In genomic region chr4:117527952-117528351, GRCm38 (mm10) we compare ENCODE assay signal across 8 mouse cellular contexts. TPM values are rescaled to one million over a fixed set of nuclear protein-coding genes. Genes with fewer than 3 reads are reported as not detected.
DNase-seq lines count a peak whose midpoint lies in the region; ATAC-seq and TF ChIP-seq lines count a peak whose summit lies in the region.
"Had no signal": no experiment of that assay in that cellular context is flagged by ENCODE, and none has a peak within 500 bp of the region (broad histone marks: within the 10 kb centered on the region; RNA-seq: fewer than 3 reads in every experiment).

No protein-coding gene starts in this region.

- peak; percentile 82 for TF ChIP-seq CTCF in layer of hippocampus, adult 2 months (conservative IDR thresholded peaks at IDR 0.05)
- TF ChIP-seq CTCF in MEL (IDR thresholded peaks at IDR 0.05 in 2 of 3, conservative IDR thresholded peaks at IDR 0.05 in 1 of 3; ENCODE audit: control insufficient read depth in 1 of 3, insufficient read depth in 1 of 3, low read depth in 2 of 3, low read length in 3 of 3, poor library complexity in 1 of 3, severe bottlenecking in 1 of 3): peak; percentile 71 to 91 (median 86)
- TF ChIP-seq CTCF in heart, postnatal 0 days (IDR thresholded peaks at IDR 0.05; ENCODE audit: low read depth): peak; percentile 69

- DNase-seq in layer of hippocampus, adult 2 months (ENCODE audit: low spot score in 2 of 2): peak; percentile 4 to 27
- DNase-seq in layer of hippocampus, adult 9-10 months (ENCODE audit: low spot score): no peak
- DNase-seq in MEL (ENCODE audit: low read depth, low spot score): peak; percentile 74
- DNase-seq in brain, adult 2 months (ENCODE audit: low read depth, low spot score): peak; percentile 51
- DNase-seq in heart, postnatal 0 days (ENCODE audit: low spot score): peak; percentile 50
- peak; percentile 62 for DNase-seq in limb, embryonic 14.5 days (ENCODE audit: low spot score)
- DNase-seq in retina, embryonic 14.5 days (ENCODE audit: low spot score): peak; percentile 74

- no peak; the same call in 1 of the 2 replicates for ATAC-seq in heart, postnatal 0 days (ENCODE audit: insufficient read depth, low read depth)
- ATAC-seq in limb, embryonic 14.5 days (ENCODE audit: low FRiP score, low read depth): peak; percentile 53; the same call in 1 of the 2 replicates

- TF ChIP-seq EP300 in MEL (IDR thresholded peaks at IDR 0.05; ENCODE audit: low read depth in 1 of 2, low read length in 2 of 2): no peak
- no peak for TF ChIP-seq EP300 in heart, postnatal 0 days (IDR thresholded peaks at IDR 0.05; ENCODE audit: low read depth)

- H3K36me3 ChIP-seq in MEL (ENCODE audit: control insufficient read depth in 1 of 2, insufficient read depth in 2 of 2, low read length in 2 of 2): no peaks in the 10 kb centered on the region
- H3K36me3 ChIP-seq in heart, postnatal 0 days (replicated peaks; ENCODE audit: control insufficient read depth, insufficient read depth, low read length): no peaks in the 10 kb centered on the region
- no peaks in the 10 kb centered on the region for H3K36me3 ChIP-seq in limb, embryonic 14.5 days (ENCODE audit: control insufficient read depth, insufficient read depth, low read length)

- H3K27me3 ChIP-seq in MEL (ENCODE audit: control insufficient read depth in 1 of 2, insufficient read depth in 2 of 2, low read length in 2 of 2): peaks cover 0 to 2% of the 10 kb centered on the region in 2 experiments; a peak in 1 of 4 replicates
- no peaks in the 10 kb centered on the region for H3K27me3 ChIP-seq in heart, postnatal 0 days (ENCODE audit: control insufficient read depth, insufficient read depth, low read length)
- no peaks in the 10 kb centered on the region for H3K27me3 ChIP-seq in limb, embryonic 14.5 days (ENCODE audit: control insufficient read depth, insufficient read depth, low read length)

- no peak overlapping the region for H3K27ac ChIP-seq in layer of hippocampus, adult 2 months
- H3K27ac ChIP-seq in MEL (ENCODE audit: control insufficient read depth, low read depth, low read length): no peak overlapping the region
- no peak overlapping the region for H3K27ac ChIP-seq in heart, postnatal 0 days (ENCODE audit: low read depth)
- H3K27ac ChIP-seq in limb, embryonic 14.5 days (replicated peaks; ENCODE audit: low read depth, low read length): no peak overlapping the region
- H3K27ac ChIP-seq: macrophage had no signal

- TF ChIP-seq RAD21 in MEL (IDR thresholded peaks at IDR 0.05; ENCODE audit: low read depth, low read length): peak; percentile 88

- WGBS in heart, postnatal 0 days: 4% methylated on average over 1 of the region's 1 CpGs
- WGBS in limb, embryonic 14.5 days: 37% methylated on average over 1 of the region's 1 CpGs

- H3K4me3 ChIP-seq in layer of hippocampus, adult 2 months: no peak overlapping the region
- H3K4me3 ChIP-seq in MEL (ENCODE audit: control insufficient read depth in 1 of 2, insufficient read depth in 1 of 2, low read depth in 2 of 2, low read length in 2 of 2): no peak overlapping the region
- no peak overlapping the region for H3K4me3 ChIP-seq in heart, postnatal 0 days (ENCODE audit: low read depth, low read length)
- no peak overlapping the region for H3K4me3 ChIP-seq in limb, embryonic 14.5 days (replicated peaks; ENCODE audit: low read length)

- H3K4me1 ChIP-seq in MEL (ENCODE audit: control insufficient read depth in 1 of 2, insufficient read depth in 2 of 2, low read length in 2 of 2): no peaks in the 10 kb centered on the region; a peak in 1 of 4 replicates
- no peaks in the 10 kb centered on the region for H3K4me1 ChIP-seq in heart, postnatal 0 days (ENCODE audit: control insufficient read depth, insufficient read depth)
- H3K4me1 ChIP-seq in limb, embryonic 14.5 days (ENCODE audit: control insufficient read depth, insufficient read depth, low read length): peaks cover 3% of the 10 kb centered on the region; the same call in 1 of the 2 replicates

- no peaks in the 10 kb centered on the region for H3K9me3 ChIP-seq in MEL (replicated peaks; ENCODE audit: insufficient read depth, low read length)
- H3K9me3 ChIP-seq in heart, postnatal 0 days (replicated peaks; ENCODE audit: control insufficient read depth, low read length): no peaks in the 10 kb centered on the region
- H3K9me3 ChIP-seq in limb, embryonic 14.5 days (ENCODE audit: control insufficient read depth, low read length): no peaks in the 10 kb centered on the region

- no peak overlapping the region for H3K9ac ChIP-seq in MEL (ENCODE audit: control insufficient read depth, low read depth, low read length, poor library complexity, severe bottlenecking)
- H3K9ac ChIP-seq in heart, postnatal 0 days (replicated peaks; ENCODE audit: low read depth, low read length): no peak overlapping the region
- no peak overlapping the region for H3K9ac ChIP-seq in limb, embryonic 14.5 days (ENCODE audit: low read depth, low read length, severe bottlenecking)

- H3K4me2 ChIP-seq in heart, postnatal 0 days (ENCODE audit: low read depth, low read length): no peak overlapping the region
- H3K4me2 ChIP-seq in limb, embryonic 14.5 days (replicated peaks; ENCODE audit: low read depth, low read length, severe bottlenecking): no peak overlapping the region

- TF ChIP-seq POLR2A in MEL (IDR thresholded peaks at IDR 0.05; ENCODE audit: control insufficient read depth in 1 of 2, insufficient read depth in 1 of 2, low read depth in 1 of 2, low read length in 2 of 2, poor library complexity in 1 of 2): no peak
- TF ChIP-seq POLR2A in limb, embryonic 14.5 days (IDR thresholded peaks at IDR 0.05; ENCODE audit: borderline replicate concordance, extremely low read depth, insufficient read depth, insufficient read length): no peak

- H3K79me2 ChIP-seq in MEL (ENCODE audit: control insufficient read depth, insufficient read depth, low read length, poor library complexity): no peaks in the 10 kb centered on the region

TF ChIP-seq in MEL, 35 proteins besides CTCF, POLR2A, EP300 and RAD21:
- TF ChIP-seq BHLHE40 (IDR thresholded peaks at IDR 0.05; ENCODE audit: borderline replicate concordance, low read depth, low read length) (0 out of 2 replicates have a peak, but pooled peaks have one; percentile 7), NELFE (IDR thresholded peaks at IDR 0.05; ENCODE audit: low read depth, low read length) (no peak), GATA1 (IDR thresholded peaks at IDR 0.05; ENCODE audit: low read depth, low read length) (no peak), ZC3H11A (IDR thresholded peaks at IDR 0.05; ENCODE audit: low read depth, low read length) (peak; percentile 93), USF1 (IDR thresholded peaks at IDR 0.05; ENCODE audit: low read depth, low read length) (no peak), MYB (IDR thresholded peaks at IDR 0.05; ENCODE audit: low read depth, low read length) (no peak), TBP (IDR thresholded peaks at IDR 0.05; ENCODE audit: low read depth, low read length) (0 out of 2 replicates have a peak, but pooled peaks have one; percentile 6), SMC3 (IDR thresholded peaks at IDR 0.05; ENCODE audit: low read depth, low read length) (peak; percentile 99), UBTF (IDR thresholded peaks at IDR 0.05; ENCODE audit: borderline replicate concordance, insufficient read depth, low read depth, low read length) (no peak), JUND (IDR thresholded peaks at IDR 0.05; ENCODE audit: low read depth, low read length) (no peak)

RNA-seq across cellular contexts. Expression of gene Eri3, which starts 22.2 kb away (rescaled TPM):
- total RNA-seq in layer of hippocampus, adult 2 months (2021): 100 to 1,000 TPM; 194 to 211 TPM
- 34.9 and 36.7 TPM in 2 replicates for total RNA-seq in MEL (2012; rRNA removed)
- polyA plus RNA-seq in MEL (2012; ENCODE audit: insufficient read depth in 1 of 2, insufficient read length in 2 of 2, low read depth in 1 of 2, low replicate concordance in 2 of 2, missing spikeins in 1 of 2): 10 to 100 TPM in 1 of 2 experiments, not detected in 1; 63.9 TPM
- total RNA-seq in heart, postnatal 0 days (2014; rRNA removed; ENCODE audit: low replicate concordance): 63.0 and 119 TPM in 2 replicates
- 97.8 and 101 TPM in 2 replicates for polyA plus RNA-seq in heart, postnatal 0 days (2015; fragmentation: Nextera tagmentation; extraction: Ambion mirVana)
- polyA plus RNA-seq in limb, embryonic 14.5 days (2012; rRNA removed): 155 and 194 TPM in 2 replicates
- 190 and 191 TPM in 2 replicates for polyA plus RNA-seq in limb, embryonic 14.5 days (2014; fragmentation: Nextera tagmentation; extraction: Ambion mirVana)

RNA-seq across cellular contexts. Expression of gene Rnf220, which starts 31.1 kb away (rescaled TPM):
- total RNA-seq in layer of hippocampus, adult 2 months (2021): 100 to 1,000 TPM; 184 to 189 TPM
- 111 and 121 TPM in 2 replicates for total RNA-seq in MEL (2012; rRNA removed)
- polyA plus RNA-seq in MEL (2012; ENCODE audit: insufficient read depth in 1 of 2, insufficient read length in 2 of 2, low read depth in 1 of 2, low replicate concordance in 2 of 2, missing spikeins in 1 of 2): 100 to 1,000 TPM in 1 of 2 experiments, not detected in 1; 201 TPM
- total RNA-seq in heart, postnatal 0 days (2014; rRNA removed; ENCODE audit: low replicate concordance): 42.6 and 62.3 TPM in 2 replicates
- polyA plus RNA-seq in heart, postnatal 0 days (2015; fragmentation: Nextera tagmentation; extraction: Ambion mirVana): 24.6 and 25.6 TPM in 2 replicates
- polyA plus RNA-seq in limb, embryonic 14.5 days (2012; rRNA removed): 126 and 139 TPM in 2 replicates
- 72.8 and 76.9 TPM in 2 replicates for polyA plus RNA-seq in limb, embryonic 14.5 days (2014; fragmentation: Nextera tagmentation; extraction: Ambion mirVana)
